Mouse (Mus musculus) layer of hippocampus, adult 9-10 months (tissue): ENCODE measurements around the gene Tmigd3.

Experiments
- DNase-seq: peaks from one replicate; pipeline ENCODE4 v3.0.0; 2022; ENCODE audit warnings: low spot score

The Tmigd3 gene

GRCm38 (mm10) chr3:105876022-105876421 is 5.3 kb downstream of the Tmigd3 start:
- DNase-seq: no peak

DNA sequence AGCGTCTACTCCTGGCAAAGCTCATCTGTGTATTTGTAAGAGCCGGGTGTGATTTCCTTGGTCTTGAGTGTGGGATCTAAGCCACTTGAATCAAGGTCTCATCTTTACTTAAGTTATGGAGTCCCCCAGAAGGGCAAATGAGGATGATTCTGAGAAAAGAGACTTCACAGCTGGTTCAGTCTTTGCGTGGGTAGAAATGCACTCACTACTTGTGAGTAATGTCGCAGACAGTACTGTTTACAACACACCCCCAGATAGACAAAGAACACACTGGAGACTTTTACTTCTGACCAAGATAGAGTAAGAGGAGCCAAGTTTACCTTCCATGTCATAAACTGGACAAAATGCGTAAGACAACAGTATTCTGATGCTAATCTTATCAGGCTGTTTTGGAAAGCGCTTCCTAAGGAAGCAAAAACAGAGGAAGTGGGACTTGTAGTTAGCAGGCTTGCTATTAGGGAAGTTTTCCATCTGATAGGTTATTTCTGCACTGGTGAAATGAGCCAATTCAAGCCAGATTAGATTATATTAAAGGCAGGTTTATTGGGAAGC is 6.6 kb downstream of the Tmigd3 start:
- DNase-seq: no peak

- DNase-seq: no peak
Measured at GRCm38 (mm10) chr3:105877919-105878318, 7.2 kb downstream of the Tmigd3 start.

DNA sequence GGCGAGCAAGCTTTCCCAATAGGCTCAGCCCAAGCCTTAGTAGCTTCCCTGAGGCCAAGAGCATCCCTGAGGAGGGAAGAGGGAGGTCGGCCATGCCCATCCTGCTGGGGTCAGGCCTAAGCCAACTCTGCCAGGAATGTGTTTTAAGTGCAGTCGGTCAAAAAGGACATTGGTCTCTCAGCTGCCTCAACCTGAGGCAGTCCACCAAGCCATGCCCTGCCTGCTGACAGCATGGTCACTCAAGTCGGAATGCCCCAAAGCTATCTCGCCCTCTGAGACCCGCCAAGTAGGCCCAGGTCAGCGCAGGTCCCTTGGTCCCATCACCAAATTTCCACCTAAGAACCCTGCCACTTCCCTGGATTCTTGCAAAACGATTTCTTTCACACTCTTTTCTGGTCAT is 8.0 kb downstream of the Tmigd3 start:
- no peak for DNase-seq

GRCm38 (mm10) chr3:105880419-105880818 is 9.7 kb downstream of the Tmigd3 start:
- no peak for DNase-seq

DNA sequence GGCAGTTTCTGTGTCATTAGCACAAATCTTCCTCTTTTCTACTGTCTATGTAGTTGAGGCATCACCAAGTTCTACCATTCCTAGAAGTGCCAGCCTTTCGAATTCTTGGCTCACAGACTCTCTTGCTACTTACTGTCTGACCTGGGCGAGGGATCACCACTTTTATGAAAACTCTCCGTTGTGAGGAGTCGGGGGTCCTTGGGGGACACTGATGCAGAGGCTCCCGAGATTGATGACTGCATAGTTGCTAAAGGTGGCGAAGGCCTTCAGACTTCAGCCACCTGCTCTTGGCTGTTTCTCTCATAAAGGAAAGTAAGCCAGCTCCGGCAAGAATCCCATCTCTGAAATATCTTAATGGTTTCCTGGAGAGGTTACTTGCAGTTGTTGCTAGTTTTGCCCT is 11.4 kb downstream of the Tmigd3 start:
- DNase-seq: no peak

GRCm38 (mm10) chr3:105883111-105883510 is 12.4 kb downstream of the Tmigd3 start:
- no peak for DNase-seq

- no peak for DNase-seq
Measured at GRCm38 (mm10) chr3:105888961-105889360, 18.3 kb downstream of the Tmigd3 start.

GRCm38 (mm10) chr3:105890220-105890619 is 19.5 kb downstream of the Tmigd3 start:
- DNase-seq: no peak

- no peak for DNase-seq
Measured at GRCm38 (mm10) chr3:105891141-105891540, 20.4 kb downstream of the Tmigd3 start.

GRCm38 (mm10) chr3:105891760-105892571 is 21.3 kb downstream of the Tmigd3 start:
- DNase-seq: no peak

- DNase-seq: no peak
Measured at GRCm38 (mm10) chr3:105892572-105893495, 22.1 kb downstream of the Tmigd3 start.

DNA sequence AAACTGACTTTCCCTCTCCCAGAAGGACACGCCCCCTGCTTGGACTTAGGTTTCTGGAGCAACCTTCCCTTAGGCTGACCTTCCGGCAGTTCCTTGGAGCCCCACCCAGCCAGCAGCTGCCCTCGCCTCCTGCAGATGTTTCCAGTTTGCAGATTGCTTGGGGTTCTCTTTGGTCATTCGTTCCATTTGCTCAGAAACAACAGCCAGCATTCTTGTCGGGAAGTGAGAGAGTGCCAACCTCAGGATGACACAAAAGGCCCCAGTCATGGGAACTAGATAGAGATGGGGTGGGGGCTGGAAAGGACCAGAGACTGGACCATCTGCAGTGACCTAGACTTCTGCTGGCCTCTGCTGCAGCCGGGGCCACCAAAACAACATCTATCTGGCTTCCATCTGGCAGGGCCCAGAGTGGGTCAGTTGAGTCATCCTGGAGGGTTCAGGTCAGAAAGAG is 23.3 kb downstream of the Tmigd3 start:
- no peak for DNase-seq

GRCm38 (mm10) chr3:105894601-105895592 is 24.2 kb downstream of the Tmigd3 start:
- DNase-seq: no peak

- DNase-seq: no peak
Measured at GRCm38 (mm10) chr3:105896811-105897210, 26.1 kb downstream of the Tmigd3 start.

DNA sequence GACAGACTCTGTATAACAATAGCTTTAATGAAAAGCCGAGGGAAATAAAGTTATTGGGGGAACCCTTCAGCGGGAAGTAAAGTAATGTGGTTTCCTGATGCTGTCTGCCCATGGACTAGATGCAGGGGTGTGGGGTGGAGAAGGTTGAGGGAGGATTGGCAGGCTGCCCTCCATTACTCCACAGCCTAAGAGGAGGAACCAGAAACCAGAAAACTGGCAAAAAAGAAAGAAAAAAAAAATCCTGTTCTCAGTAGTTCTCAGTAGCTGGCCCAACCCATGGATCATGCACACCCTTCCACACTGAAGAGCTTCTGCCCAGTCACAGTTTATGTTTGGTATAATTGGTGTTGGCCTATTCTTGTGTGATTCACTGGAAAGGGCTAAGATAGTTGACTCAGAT is 27.6 kb downstream of the Tmigd3 start:
- DNase-seq: no peak

DNA sequence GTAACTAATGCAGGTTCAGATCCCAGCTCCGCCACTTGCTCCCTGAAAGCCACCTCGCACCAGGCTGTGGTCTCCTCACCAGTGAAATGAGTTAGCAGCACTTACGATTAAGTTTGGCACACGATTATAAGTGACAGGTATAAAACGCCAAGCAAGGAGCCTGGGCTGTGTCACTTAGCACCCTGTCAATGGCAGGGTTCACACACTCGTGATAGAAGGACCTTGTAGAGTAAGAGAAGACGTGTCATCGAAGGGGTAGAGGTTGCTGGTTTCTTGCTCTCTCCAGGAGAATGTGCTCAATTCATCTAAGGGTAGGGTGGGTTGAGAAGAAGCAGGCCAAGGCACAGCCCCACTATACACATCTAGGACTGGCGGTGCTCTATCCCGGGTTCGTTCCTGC is 28.2 kb downstream of the Tmigd3 start:
- no peak for DNase-seq

DNA sequence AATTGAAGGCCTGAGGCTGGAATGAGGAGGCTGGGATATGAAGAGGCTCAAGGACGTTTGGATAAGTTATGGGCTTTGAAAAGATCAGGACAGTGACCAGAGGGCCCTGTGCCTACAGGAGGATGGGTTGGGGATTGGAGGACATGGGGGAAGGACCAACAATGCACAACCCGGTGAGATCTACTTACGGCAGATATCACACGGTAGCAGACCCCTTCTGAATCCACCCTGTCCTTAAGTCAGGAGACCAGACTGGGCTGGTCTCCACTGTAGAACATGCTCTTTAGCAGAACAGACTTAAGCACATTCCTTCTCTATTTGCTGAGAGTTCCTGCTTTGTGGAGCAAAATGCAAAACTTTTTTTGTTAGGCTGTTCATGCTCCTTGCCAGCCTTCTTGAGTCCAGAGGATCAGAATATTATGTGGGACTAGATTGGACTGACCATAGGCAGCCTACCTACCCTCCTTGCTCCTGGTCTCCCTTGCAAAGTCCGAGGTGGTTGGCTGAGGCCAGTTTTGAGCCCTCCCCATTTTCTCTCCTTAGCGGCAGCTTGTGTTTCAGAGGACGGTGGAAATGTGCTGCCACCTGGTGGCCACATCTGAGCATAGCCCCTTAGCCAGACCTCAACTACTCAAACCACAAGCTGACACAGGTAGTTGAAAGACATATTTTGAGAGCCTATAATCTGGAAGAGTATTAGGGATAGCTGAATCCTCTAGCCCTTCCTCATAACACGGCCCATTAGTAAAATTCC is 28.9 kb downstream of the Tmigd3 start:
- DNase-seq: peak; percentile 72

DNA sequence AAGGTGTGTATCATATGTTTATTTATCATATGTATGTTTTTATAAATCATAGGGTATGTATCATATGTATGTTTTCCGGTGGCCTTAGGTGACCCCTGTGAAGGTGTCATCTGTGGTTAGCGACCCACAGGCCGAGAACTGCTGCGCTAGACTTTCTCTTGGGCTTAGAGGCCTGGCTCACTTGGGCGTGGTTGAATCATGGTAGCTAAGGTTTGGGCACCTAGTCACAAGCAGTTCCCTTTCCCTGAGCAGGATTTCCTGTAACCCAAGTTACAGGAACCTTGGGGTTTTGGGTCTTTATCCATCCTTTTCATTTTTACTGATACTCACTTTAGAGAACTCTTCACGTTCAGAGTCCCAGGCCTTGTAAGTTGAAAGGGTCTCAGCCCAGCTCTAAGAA is 29.6 kb downstream of the Tmigd3 start:
- no peak for DNase-seq

DNA sequence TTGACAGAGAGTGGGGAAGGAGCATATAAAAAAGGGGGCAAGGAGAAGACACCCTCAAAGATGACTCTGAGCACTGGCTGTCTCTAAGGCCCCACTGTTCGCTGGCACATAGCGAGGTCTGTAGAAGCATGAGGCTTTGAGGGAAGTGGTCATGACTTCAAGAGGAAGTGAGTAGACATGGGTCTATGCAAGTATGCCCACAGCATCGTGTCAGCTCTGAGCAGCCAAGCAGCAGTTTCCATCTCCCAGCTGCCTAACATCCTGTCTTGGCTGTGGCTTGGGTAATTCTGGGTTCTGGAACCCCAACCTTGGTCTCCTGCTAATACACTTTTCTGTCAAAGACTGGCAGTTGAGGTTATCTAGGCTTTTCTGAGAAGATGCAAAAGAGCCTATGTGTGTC is 30.0 kb downstream of the Tmigd3 start:
- no peak for DNase-seq

- DNase-seq: no peak
Measured at GRCm38 (mm10) chr3:105901468-105901867, 30.8 kb downstream of the Tmigd3 start.
